Mouse (Mus musculus): ENCODE measurements around the gene Fam209.

The Fam209 gene

GRCm38 (mm10) chr2:172472318-172472717 is at the start of gene Fam209:
Gene Fam209 (plus strand): TSS chr2:172472520.
- no peak for DNase-seq (ENCODE audit: low read depth, low spot score)

- DNase-seq (ENCODE audit: low read depth, low spot score): no peak
Observed at GRCm38 (mm10) chr2:172430609-172431008, 41.7 kb upstream of the Fam209 start.

- no peak for DNase-seq (ENCODE audit: low read depth, low spot score)
Observed at GRCm38 (mm10) chr2:172433746-172434145, 38.6 kb upstream of the Fam209 start.

GRCm38 (mm10) chr2:172437371-172437952 is 34.9 kb upstream of the Fam209 start:
- DNase-seq (ENCODE audit: low read depth, low spot score): no peak

- DNase-seq (ENCODE audit: low read depth, low spot score): peak; percentile 98
Observed at GRCm38 (mm10) chr2:172439843-172440639, 32.3 kb upstream of the Fam209 start, which contains the start of gene Rtf2. Gene Rtf2 (plus strand): TSS chr2:172440556.

- DNase-seq (ENCODE audit: low read depth, low spot score): no peak
Observed at GRCm38 (mm10) chr2:172440640-172441005, 31.7 kb upstream of the Fam209 start.

- DNase-seq (ENCODE audit: low read depth, low spot score): no peak
Observed at GRCm38 (mm10) chr2:172441176-172441575, 31.1 kb upstream of the Fam209 start.

- DNase-seq (ENCODE audit: low read depth, low spot score): no peak
Observed at GRCm38 (mm10) chr2:172445617-172446016, 26.7 kb upstream of the Fam209 start.

- DNase-seq (ENCODE audit: low read depth, low spot score): no peak
Observed at GRCm38 (mm10) chr2:172447317-172447716, 25.0 kb upstream of the Fam209 start.

GRCm38 (mm10) chr2:172448329-172448728 is 24.0 kb upstream of the Fam209 start:
- DNase-seq (ENCODE audit: low read depth, low spot score): no peak

- no peak for DNase-seq (ENCODE audit: low read depth, low spot score)
Observed at GRCm38 (mm10) chr2:172450640-172451039, 21.7 kb upstream of the Fam209 start.

GRCm38 (mm10) chr2:172452031-172452430 is 20.3 kb upstream of the Fam209 start:
- DNase-seq (ENCODE audit: low read depth, low spot score): no peak

GRCm38 (mm10) chr2:172452458-172452857 is 19.9 kb upstream of the Fam209 start:
- no peak for DNase-seq (ENCODE audit: low read depth, low spot score)

- no peak for DNase-seq (ENCODE audit: low read depth, low spot score)
Observed at GRCm38 (mm10) chr2:172458496-172458895, 13.8 kb upstream of the Fam209 start, which contains the start of gene Gcnt7. Gene Gcnt7 (minus strand): TSS chr2:172458596.

GRCm38 (mm10) chr2:172460647-172461046 is 11.7 kb upstream of the Fam209 start:
- DNase-seq (ENCODE audit: low read depth, low spot score): no peak

- DNase-seq (ENCODE audit: low read depth, low spot score): no peak
Observed at GRCm38 (mm10) chr2:172462813-172463212, 9.5 kb upstream of the Fam209 start.

- DNase-seq (ENCODE audit: low read depth, low spot score): no peak
Observed at GRCm38 (mm10) chr2:172466427-172467132, 5.7 kb upstream of the Fam209 start.

GRCm38 (mm10) chr2:172467206-172467605 is 5.1 kb upstream of the Fam209 start:
- no peak for DNase-seq (ENCODE audit: low read depth, low spot score)

- no peak for DNase-seq (ENCODE audit: low read depth, low spot score)
Observed at GRCm38 (mm10) chr2:172468346-172468819, 3.9 kb upstream of the Fam209 start.

GRCm38 (mm10) chr2:172473591-172473990 is 1.3 kb downstream of the Fam209 start:
- no peak for DNase-seq (ENCODE audit: low read depth, low spot score)

- no peak for DNase-seq (ENCODE audit: low read depth, low spot score)
Observed at GRCm38 (mm10) chr2:172474970-172475369, 2.6 kb downstream of the Fam209 start.

- no peak for DNase-seq (ENCODE audit: low read depth, low spot score)
Observed at GRCm38 (mm10) chr2:172476707-172477260, 4.5 kb downstream of the Fam209 start.
